Mouse (Mus musculus): ENCODE results near the gene Vstm4. TPM values are rescaled to one million over a fixed set of nuclear protein-coding genes. Genes with fewer than 3 reads are reported as not detected.

Vstm4 gene
- total and polyA plus RNA-seq, 3 experiments: not detected

DNA sequence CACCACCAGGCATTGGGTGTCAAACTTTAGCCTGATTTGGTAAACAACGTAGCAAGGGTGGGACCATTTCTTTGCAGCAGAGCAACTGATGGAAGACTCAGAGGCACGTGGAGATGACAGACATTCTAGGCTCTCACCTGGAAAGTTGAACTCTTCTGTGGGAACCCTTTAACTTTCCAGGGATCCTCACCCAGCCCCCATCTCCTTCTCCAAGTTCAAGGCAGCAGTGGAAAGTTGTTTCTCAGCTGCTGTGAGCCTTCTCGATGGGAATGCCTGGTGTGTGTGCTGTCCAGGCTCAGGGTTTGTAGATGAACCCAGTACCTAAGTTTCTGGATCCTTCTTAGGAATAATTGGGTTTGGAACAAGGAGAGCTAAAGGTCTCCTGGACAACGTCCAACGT lies 310 bp upstream of the Vstm4 start:
- H3K4me3 ChIP-seq (replicated peaks in 1 of 3; ENCODE audit: low read depth in 2 of 3, low read length in 2 of 3, poor library complexity in 1 of 3): no peak overlapping the region
- TF ChIP-seq USF2 (conservative IDR thresholded peaks at IDR 0.05; ENCODE audit: low read depth, low read length) (no peak), UBTF (IDR thresholded peaks at IDR 0.05; ENCODE audit: low read depth, low read length) (no peak), ELF1 (IDR thresholded peaks at IDR 0.05; ENCODE audit: low read depth, low read length) (no peak), ETS1 (conservative IDR thresholded peaks at IDR 0.05; ENCODE audit: low read depth, low read length) (no peak), SMC3 (IDR thresholded peaks at IDR 0.05; ENCODE audit: low read depth, low read length) (no peak), POLR2A (IDR thresholded peaks at IDR 0.05; ENCODE audit: low read depth, low read length) (no peak), SIN3A (IDR thresholded peaks at IDR 0.05; ENCODE audit: low read length) (no peak)
- DNase-seq (ENCODE audit: extremely low read depth): no peak
- no peak overlapping the region for H3K4me2 ChIP-seq (ENCODE audit: insufficient read depth, low read depth, poor library complexity, severe bottlenecking)
- no peaks in the 10 kb centered on the region for H3K27me3 ChIP-seq (replicated peaks)
- no peaks in the 10 kb centered on the region for H3K36me3 ChIP-seq (replicated peaks in 1 of 2; ENCODE audit: control insufficient read depth in 1 of 2, insufficient read depth in 1 of 2, low read length in 1 of 2)
- peaks cover 5 to 8% of the 10 kb centered on the region in 2 experiments for H3K4me1 ChIP-seq (ENCODE audit: control insufficient read depth in 1 of 2, insufficient read depth in 2 of 2)
- in situ Hi-C loops (cut with MboI; ENCODE audit: low pct_ligation_motif_present, low pct_unique_long_range_greater_than_20kb, low sequenced_read_pairs) (no loop called here), dilution Hi-C loops (cut with MboI; ENCODE audit: extremely low pct_ligation_motif_present, extremely low pct_unique_long_range_greater_than_20kb, low sequenced_read_pairs) (no loop called here)
- H3K9me3 ChIP-seq (replicated peaks; ENCODE audit: low read length): no peaks in the 10 kb centered on the region
- H3K9ac ChIP-seq (ENCODE audit: insufficient read depth, low read depth): no peak overlapping the region
- no peaks in the 10 kb centered on the region for H3K79me2 ChIP-seq (replicated peaks; ENCODE audit: control insufficient read depth, extremely low read depth, insufficient read depth, poor library complexity, severe bottlenecking)
- no peak overlapping the region for H3K27ac ChIP-seq (ENCODE audit: insufficient read depth, low read depth)

DNA sequence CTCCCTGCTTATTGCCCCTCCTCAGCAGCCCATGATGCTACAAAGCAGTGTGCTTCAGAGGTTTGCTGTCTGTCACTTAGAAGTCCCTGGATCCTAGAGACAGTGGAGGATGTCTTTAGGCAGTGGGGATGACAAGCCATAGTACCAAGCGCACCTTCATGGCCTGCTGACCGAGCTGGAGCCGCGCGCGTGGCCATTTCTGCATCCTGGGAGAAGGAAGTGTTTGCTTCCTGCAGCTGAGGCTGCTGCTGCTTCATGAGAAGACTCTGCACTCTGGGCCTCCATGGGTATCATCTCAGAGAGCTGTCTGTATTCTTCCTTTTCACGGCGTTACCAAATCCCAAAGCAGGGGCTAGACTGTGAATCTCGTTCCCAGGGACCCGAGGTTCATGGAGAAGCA lies 1.8 kb downstream of the Vstm4 start:
- in situ Hi-C loops (cut with MboI; ENCODE audit: low pct_ligation_motif_present, low pct_unique_long_range_greater_than_20kb, low sequenced_read_pairs): no loop called here
- no peak for DNase-seq (ENCODE audit: extremely low read depth)
- peaks cover 5 to 8% of the 10 kb centered on the region in 2 experiments for H3K4me1 ChIP-seq (ENCODE audit: control insufficient read depth in 1 of 2, insufficient read depth in 2 of 2)
- no peak overlapping the region for H3K27ac ChIP-seq (ENCODE audit: insufficient read depth, low read depth)
- H3K9ac ChIP-seq (ENCODE audit: insufficient read depth, low read depth): no peak overlapping the region
- dilution Hi-C loops (cut with MboI; ENCODE audit: extremely low pct_ligation_motif_present, extremely low pct_unique_long_range_greater_than_20kb, low sequenced_read_pairs): no loop called here
- no peaks in the 10 kb centered on the region for H3K9me3 ChIP-seq (replicated peaks; ENCODE audit: low read length)
- H3K27me3 ChIP-seq (replicated peaks): no peaks in the 10 kb centered on the region
- no peak overlapping the region for H3K4me3 ChIP-seq (replicated peaks in 1 of 3; ENCODE audit: low read depth in 2 of 3, low read length in 2 of 3, poor library complexity in 1 of 3)
- no peaks in the 10 kb centered on the region for H3K36me3 ChIP-seq (replicated peaks in 1 of 2; ENCODE audit: control insufficient read depth in 1 of 2, insufficient read depth in 1 of 2, low read length in 1 of 2)
- H3K79me2 ChIP-seq (replicated peaks; ENCODE audit: control insufficient read depth, extremely low read depth, insufficient read depth, poor library complexity, severe bottlenecking): no peaks in the 10 kb centered on the region
- H3K4me2 ChIP-seq (ENCODE audit: insufficient read depth, low read depth, poor library complexity, severe bottlenecking): no peak overlapping the region
- TF ChIP-seq KAT2A (IDR thresholded peaks at IDR 0.05; ENCODE audit: insufficient replicate concordance, low read length) (no peak), E2F4 (IDR thresholded peaks at IDR 0.05; ENCODE audit: insufficient replicate concordance, low read depth, low read length) (no peak), CTCF (conservative IDR thresholded peaks at IDR 0.05 in 1 of 2, IDR thresholded peaks at IDR 0.05 in 1 of 2; ENCODE audit: low read depth in 2 of 2, low read length in 2 of 2) (no peak), JUND (conservative IDR thresholded peaks at IDR 0.05; ENCODE audit: low read depth, low read length) (no peak)

DNA sequence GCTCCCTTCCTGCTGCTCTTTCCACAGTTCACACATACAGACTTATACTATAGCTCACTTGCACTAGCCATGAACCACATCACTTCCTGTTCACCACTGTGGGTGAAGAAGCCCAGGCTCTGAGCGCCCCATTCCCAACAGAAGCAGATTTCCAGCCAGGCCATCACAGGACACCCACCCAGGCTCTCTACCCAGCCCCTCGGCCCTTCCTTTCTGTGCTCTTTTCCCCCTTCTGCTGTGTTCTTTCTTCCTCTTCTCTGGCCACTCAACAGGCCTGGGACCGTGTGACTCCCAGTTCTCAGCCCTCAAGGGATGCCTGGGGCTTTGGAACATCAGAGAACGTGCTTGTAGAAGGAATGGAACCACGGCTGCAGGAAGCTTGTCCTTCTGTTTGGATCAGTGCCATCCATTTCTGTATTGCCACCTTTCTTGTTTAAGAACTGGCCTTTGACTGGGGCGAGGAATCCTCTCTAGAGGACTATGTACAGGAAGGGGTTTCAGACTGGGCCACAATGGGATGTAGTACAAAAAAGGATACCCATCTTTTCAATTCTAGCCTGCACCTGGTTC lies 2.5 kb downstream of the Vstm4 start:
- Histone ChIP-seq H3K79me2 (replicated peaks; ENCODE audit: control insufficient read depth, extremely low read depth, insufficient read depth, poor library complexity, severe bottlenecking) (no peaks in the 10 kb centered on the region), H3K4me1 (ENCODE audit: control insufficient read depth in 1 of 2, insufficient read depth in 2 of 2) (peaks cover 5 to 8% of the 10 kb centered on the region in 2 experiments), H3K36me3 (replicated peaks in 1 of 2; ENCODE audit: control insufficient read depth in 1 of 2, insufficient read depth in 1 of 2, low read length in 1 of 2) (no peaks in the 10 kb centered on the region), H3K9me3 (replicated peaks; ENCODE audit: low read length) (no peaks in the 10 kb centered on the region), H3K27ac (ENCODE audit: insufficient read depth, low read depth) (no peak overlapping the region), H3K4me2 (ENCODE audit: insufficient read depth, low read depth, poor library complexity, severe bottlenecking) (no peak overlapping the region), H3K9ac (ENCODE audit: insufficient read depth, low read depth) (no peak overlapping the region), H3K4me3 (replicated peaks in 1 of 3; ENCODE audit: low read depth in 2 of 3, low read length in 2 of 3, poor library complexity in 1 of 3) (no peak overlapping the region), H3K27me3 (replicated peaks) (no peaks in the 10 kb centered on the region)
- dilution Hi-C loops (cut with MboI; ENCODE audit: extremely low pct_ligation_motif_present, extremely low pct_unique_long_range_greater_than_20kb, low sequenced_read_pairs) (no loop called here), in situ Hi-C loops (cut with MboI; ENCODE audit: low pct_ligation_motif_present, low pct_unique_long_range_greater_than_20kb, low sequenced_read_pairs) (no loop called here)
- DNase-seq (ENCODE audit: extremely low read depth): no peak
- TF ChIP-seq MAZ (IDR thresholded peaks at IDR 0.05; ENCODE audit: low read depth, low read length) (no peak), BHLHE40 (IDR thresholded peaks at IDR 0.05; ENCODE audit: low read depth, low read length) (no peak)

Data from CH12.LX (cell line).